Mouse (Mus musculus) heart, adult 2 months (tissue): ENCODE results near the gene Elane. TPM values are rescaled to one million over a fixed set of nuclear protein-coding genes. Genes with fewer than 3 reads are reported as not detected.

ENCODE experiments used
- DNase-seq, 2 experiments: peaks; one replicate each; pipeline ENCODE4 v3.0.0; 2021
- H3K27ac ChIP-seq: fragments of 200-600 bp; 2 replicates; pipeline ENCODE4 v1.8.1; 2022
- H3K27me3 ChIP-seq: fragments of 200-500 bp; 2 replicates; pipeline ENCODE4 v1.6.1; 2012; ENCODE audit warnings: mild to moderate bottlenecking, low read length, inconsistent platforms, mixed read lengths; ENCODE audit not compliant: control insufficient read depth, insufficient read depth
- H3K36me3 ChIP-seq: fragments of 200-500 bp; 2 replicates; pipeline ENCODE4 v1.6.1; 2012; ENCODE audit warnings: low read length, inconsistent platforms; ENCODE audit not compliant: control insufficient read depth, insufficient read depth
- H3K4me1 ChIP-seq: fragments of 200-500 bp; 2 replicates; pipeline ENCODE4 v1.6.1; 2011; ENCODE audit warnings: low read length; ENCODE audit not compliant: control insufficient read depth, insufficient read depth
- H3K4me3 ChIP-seq: fragments of 200-600 bp; 2 replicates; pipeline ENCODE4 v1.8.1; 2022
- H3K79me2 ChIP-seq: fragments of 200-500 bp; replicated peaks from 2 replicates; pipeline ENCODE4 v1.6.1; 2012; ENCODE audit warnings: mild to moderate bottlenecking, inconsistent platforms, low read length, moderate library complexity, mixed read lengths; ENCODE audit not compliant: control insufficient read depth, insufficient read depth
- H3K9ac ChIP-seq: fragments of 200-500 bp; 2 replicates; pipeline ENCODE4 v1.6.1; 2012; ENCODE audit warnings: low read depth, mild to moderate bottlenecking, control low read depth, inconsistent platforms, low read length, mixed read lengths
- CTCF ChIP-seq: fragments of 200-600 bp; IDR thresholded peaks from 2 replicates; pipeline ENCODE4 v1.8.1; 2022; ENCODE audit warnings: antibody characterized with exemption, mild to moderate bottlenecking, moderate library complexity
- EP300 ChIP-seq: fragments of 200-500 bp; IDR thresholded peaks from 2 replicates; pipeline ENCODE4 v1.6.1; 2011; ENCODE audit warnings: low read depth, low read length, control low read depth; ENCODE audit not compliant: insufficient read depth
- POLR2A ChIP-seq: fragments of 200-500 bp; IDR thresholded peaks from 2 replicates; pipeline ENCODE4 v1.6.1; 2011; ENCODE audit warnings: mild to moderate bottlenecking, low read depth, low read length, control low read depth; ENCODE audit not compliant: insufficient read depth
- WGBS: fragments of 180-500 bp; shearing (Covaris S2); methylation state at CpG from one replicate; pipeline ENCODE4 v1.1.7; 2018; 5-methylcytosine and 5-hydroxymethylcytosine counted together
- intact Hi-C: fragments of 180-260 bp; cut with DNase I; formaldehyde crosslinking; loops from one replicate; pipeline ENCODE4 v1.15.1; 2025
- polyA plus RNA-seq: library from polyadenylated mRNA; depleted of rRNA; stranded (reverse); fragments of >200 nt; gene quantifications from 2 replicates; pipeline ENCODE4 v1.2.3, GENCODE M21; 2012
- total RNA-seq, 2 experiments: library from RNA; stranded (reverse); gene quantifications; 2 replicates each; pipeline ENCODE4 v1.2.3; 2021

Gene Elane
- total and polyA plus RNA-seq, 3 experiments, result not detected

- DNase-seq, result no peak
- Histone ChIP-seq H3K9ac (peak overlapping the region; percentile 53), H3K4me3 (peak overlapping the region; percentile 56), H3K79me2 (peaks cover 3% of the 10 kb centered on the region), H3K4me1 (peaks cover 38% of the 10 kb centered on the region), H3K27ac (peak overlapping the region; percentile 97), H3K27me3 (no peaks in the 10 kb centered on the region), H3K36me3 (peaks cover 5% of the 10 kb centered on the region; the same call in 1 of the 2 replicates)
- no peak for TF ChIP-seq CTCF
- TF ChIP-seq EP300, result no peak
- TF ChIP-seq POLR2A, result no peak
- 23% methylated on average over 8 of the region's 8 CpGs for WGBS
- intact Hi-C loops, result loop anchor here (1.0 to 5.0 kb wide), 3 partner anchors 13 to 314 kb away; partner anchors contain the start of genes Cirbp and Polr2e
Measured at GRCm38 (mm10) chr10:79852827-79853226, 33.2 kb upstream of the Elane start.

DNA sequence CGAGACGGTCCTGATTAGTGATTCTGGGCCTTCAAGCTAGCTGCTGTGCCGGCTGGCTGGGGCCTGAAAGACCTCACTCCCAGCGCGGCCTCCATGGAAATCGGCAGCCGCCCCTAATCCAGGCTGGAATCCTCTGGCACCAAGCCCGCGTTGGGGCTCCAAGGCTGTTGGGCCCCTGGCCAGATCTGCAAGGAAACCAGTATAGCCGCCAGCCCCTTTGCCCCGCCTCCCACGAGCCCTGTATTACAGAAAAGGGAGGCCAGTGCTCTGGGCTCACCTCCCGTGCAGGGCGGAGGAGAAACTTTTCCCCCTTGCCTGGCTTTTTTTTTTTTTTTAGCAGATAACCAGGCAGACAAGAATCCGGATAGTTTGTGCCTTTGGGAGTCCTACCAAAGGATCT is 32.7 kb upstream of the Elane start:
- 2% methylated on average over 15 of the region's 15 CpGs for whole genome bisulfite sequencing
- H3K4me1 ChIP-seq, result peaks cover 42% of the 10 kb centered on the region
- TF ChIP-seq EP300 (0 out of 2 replicates have a peak, but pooled peaks have one; percentile 9), POLR2A (peak; percentile 19; the same call in 1 of the 2 replicates), CTCF (no peak)
- peak overlapping the region; percentile 56 for H3K4me3 ChIP-seq
- intact Hi-C loops, result loop anchor here (5.0 kb wide), 2 partner anchors 184 to 314 kb away; partner anchors contain the start of genes Cirbp and Polr2e
- H3K27me3 ChIP-seq, result no peaks in the 10 kb centered on the region
- peaks cover 8% of the 10 kb centered on the region; the same call in 1 of the 2 replicates for H3K36me3 ChIP-seq
- H3K9ac ChIP-seq, result peak overlapping the region; percentile 53
- H3K27ac ChIP-seq, result peak overlapping the region; percentile 97
- DNase-seq, result peak; percentile 96
- H3K79me2 ChIP-seq, result peaks cover 3% of the 10 kb centered on the region

- Histone ChIP-seq H3K79me2 (peaks cover 3% of the 10 kb centered on the region), H3K4me1 (peaks cover 47% of the 10 kb centered on the region), H3K27me3 (no peaks in the 10 kb centered on the region), H3K27ac (peak within 1 kb of the TSS; percentile 99), H3K9ac (peak within 1 kb of the TSS; percentile 85), H3K36me3 (peaks cover 8% of the 10 kb centered on the region; the same call in 1 of the 2 replicates), H3K4me3 (peak within 1 kb of the TSS; percentile 97)
- WGBS, result under 1% methylated on average over 72 of the region's 75 CpGs
- peak; percentile 84 for TF ChIP-seq EP300
- peak; percentile 91 for TF ChIP-seq POLR2A
- no peak for TF ChIP-seq CTCF
- peak; percentile 97 to 99 for DNase-seq
- intact Hi-C loops, result loop anchor here (5.0 kb wide), 2 partner anchors 183 to 313 kb away; partner anchors contain the start of genes Cirbp and Polr2e
Measured at GRCm38 (mm10) chr10:79853860-79854795, 31.9 kb upstream of the Elane start, which contains the start of gene Ptbp1. TSS of gene Ptbp1 (plus strand) at chr10:79854427.

- H3K27me3 ChIP-seq, result no peaks in the 10 kb centered on the region
- H3K36me3 ChIP-seq, result peaks cover 8% of the 10 kb centered on the region; the same call in 1 of the 2 replicates
- H3K27ac ChIP-seq, result peak overlapping the region; percentile 99
- H3K9ac ChIP-seq, result peak overlapping the region; percentile 85
- under 1% methylated on average over 83 of the region's 83 CpGs for whole genome bisulfite sequencing
- H3K79me2 ChIP-seq, result peaks cover 3% of the 10 kb centered on the region
- H3K4me3 ChIP-seq, result peak overlapping the region; percentile 97
- TF ChIP-seq POLR2A (no peak), EP300 (no peak), CTCF (no peak)
- DNase-seq, result peak in 1 of 2 experiments; percentile 83
- intact Hi-C loops, result loop anchor here (5.0 kb wide), 2 partner anchors 182 to 312 kb away; partner anchors contain the start of genes Cirbp and Polr2e
- peaks cover 52% of the 10 kb centered on the region for H3K4me1 ChIP-seq
Measured at GRCm38 (mm10) chr10:79854801-79855541, 31.1 kb upstream of the Elane start.

- intact Hi-C loops, result loop anchor here (2.0 kb wide), 1 partner anchor 27 kb away; no protein-coding TSS in a partner anchor
- peaks cover 8% of the 10 kb centered on the region; the same call in 1 of the 2 replicates for H3K36me3 ChIP-seq
- no peaks in the 10 kb centered on the region for H3K27me3 ChIP-seq
- TF ChIP-seq CTCF, result no peak
- TF ChIP-seq EP300, result no peak
- no peak for TF ChIP-seq POLR2A
- H3K4me1 ChIP-seq, result peaks cover 50% of the 10 kb centered on the region
- H3K79me2 ChIP-seq, result peaks cover 7% of the 10 kb centered on the region
- WGBS, result 3% methylated on average over 10 of the region's 10 CpGs
- peak overlapping the region; percentile 99 for H3K27ac ChIP-seq
- H3K9ac ChIP-seq, result peak overlapping the region; percentile 85
- DNase-seq, result peak; percentile 46 to 48
- H3K4me3 ChIP-seq, result peak overlapping the region; percentile 97
Measured at GRCm38 (mm10) chr10:79855558-79856184, 30.4 kb upstream of the Elane start.
